Mouse (Mus musculus): ENCODE measurements at regions not wholly inside any gene's neighbourhood (a gene's known extent, or its start where the extent isn't known, plus 50 kb on each side); places are given as distances from the start of the nearest gene placed in this dataset.

DNA sequence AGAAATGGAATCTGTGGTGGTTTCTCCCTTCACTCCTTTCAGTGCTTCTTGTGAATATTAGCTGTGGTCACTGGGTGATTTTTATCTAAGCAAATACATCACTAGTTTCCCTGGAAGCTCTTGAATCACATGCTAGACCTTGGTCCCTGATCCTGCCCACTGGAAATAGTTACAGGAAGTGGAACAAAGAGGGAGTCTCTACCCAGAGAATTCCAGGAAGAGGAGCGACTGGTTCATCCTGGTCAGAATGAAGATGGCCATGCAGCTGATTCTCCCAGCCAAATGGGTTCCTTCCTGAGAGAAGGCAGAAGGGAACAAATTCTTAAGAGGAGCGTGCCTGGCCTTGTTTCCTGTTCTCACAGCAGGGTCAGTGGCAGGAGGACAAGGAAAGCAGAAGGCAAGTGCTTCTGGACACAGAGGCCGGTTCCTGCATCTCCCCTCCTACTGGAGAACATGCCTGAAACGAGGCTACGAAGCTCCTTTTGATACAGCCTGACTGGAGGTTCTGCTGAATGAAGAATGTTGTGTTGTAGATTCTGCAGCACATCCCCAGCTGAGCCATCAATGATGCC is 264.8 kb upstream of the Sdk2 start:
- DNase-seq (ENCODE audit: low spot score in 2 of 2): no peak

DNA sequence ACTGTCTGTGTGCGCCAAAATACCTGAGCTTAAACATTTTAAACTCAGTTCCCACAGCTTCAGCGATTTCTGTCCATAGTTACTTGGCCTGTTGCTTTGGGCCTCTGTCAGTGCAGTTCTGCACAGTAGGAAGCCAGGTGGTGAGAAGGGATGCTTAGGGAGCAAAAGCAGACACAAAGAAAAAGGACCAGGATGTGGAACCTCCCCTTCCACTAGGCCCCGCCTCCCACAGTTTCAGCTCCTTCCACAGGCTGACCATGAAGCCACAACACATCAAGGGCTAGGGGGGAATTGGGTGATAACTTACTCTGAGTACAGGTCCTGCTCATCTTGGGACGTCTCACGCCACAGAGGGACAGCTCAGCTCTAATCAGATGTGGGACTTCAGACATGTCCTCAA is 263.5 kb upstream of the Sdk2 start:
- no peak for DNase-seq (ENCODE audit: low spot score in 2 of 2)

DNA sequence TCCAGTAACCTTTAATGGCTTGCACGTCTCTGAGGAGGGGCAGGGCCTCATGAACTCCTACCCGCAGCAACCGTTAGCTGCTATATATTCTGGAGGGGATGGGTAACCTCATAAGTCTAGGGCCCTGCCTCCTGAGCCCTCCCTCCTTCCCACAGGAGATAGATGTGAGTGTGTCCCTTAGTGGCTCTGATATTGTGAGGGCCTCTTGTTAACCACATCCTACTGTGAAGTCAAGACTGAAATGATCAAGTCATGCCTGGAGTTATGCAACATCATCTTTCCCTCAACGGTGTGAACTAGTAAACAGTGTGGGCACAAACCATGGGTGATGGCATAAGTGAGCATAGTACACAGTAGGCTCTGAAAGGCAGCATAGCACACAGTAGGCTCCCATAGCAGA is 255.8 kb upstream of the Sdk2 start:
- DNase-seq (ENCODE audit: low spot score in 2 of 2): no peak

DNA sequence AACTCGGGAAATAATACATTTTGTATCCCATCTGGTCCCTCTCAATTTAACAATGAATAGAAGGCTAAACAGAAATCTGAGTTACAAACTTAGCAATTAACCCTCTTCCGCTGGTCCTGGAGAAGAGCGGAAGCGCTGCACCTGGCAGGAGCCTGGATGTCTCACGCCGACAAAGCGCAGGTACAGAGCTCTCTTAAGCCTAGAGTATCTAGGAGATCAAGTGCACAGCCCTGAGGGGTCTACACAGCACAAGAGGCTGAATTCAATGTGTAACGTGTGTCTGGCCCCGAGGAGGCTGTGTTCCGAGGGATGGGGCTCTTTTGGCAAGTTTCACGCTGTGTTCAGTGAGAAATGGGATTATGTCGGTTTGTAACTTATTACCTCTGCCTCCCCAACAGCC is 255.1 kb upstream of the Sdk2 start:
- DNase-seq (ENCODE audit: low spot score in 2 of 2): no peak

DNA sequence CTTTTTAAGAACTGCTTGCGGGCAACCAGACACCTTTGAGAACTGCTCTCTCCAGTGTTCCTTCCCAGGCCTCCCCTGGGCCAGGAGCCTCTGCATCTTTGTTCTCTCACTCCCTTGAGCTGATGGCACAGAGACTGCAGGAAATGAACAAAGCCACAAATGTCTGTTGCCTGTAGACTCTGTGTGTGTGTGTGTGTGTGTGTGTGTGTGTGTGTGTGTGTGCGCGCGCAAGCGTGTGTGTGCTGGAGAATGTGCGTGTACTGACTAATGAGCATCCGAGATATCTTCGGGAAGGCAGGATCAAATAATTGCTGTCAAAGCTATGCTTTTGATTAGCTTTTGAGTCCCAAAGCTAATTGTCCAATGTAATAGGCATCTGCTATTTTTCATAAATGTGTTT is 254.7 kb upstream of the Sdk2 start:
- DNase-seq (ENCODE audit: low spot score in 2 of 2): no peak

DNA sequence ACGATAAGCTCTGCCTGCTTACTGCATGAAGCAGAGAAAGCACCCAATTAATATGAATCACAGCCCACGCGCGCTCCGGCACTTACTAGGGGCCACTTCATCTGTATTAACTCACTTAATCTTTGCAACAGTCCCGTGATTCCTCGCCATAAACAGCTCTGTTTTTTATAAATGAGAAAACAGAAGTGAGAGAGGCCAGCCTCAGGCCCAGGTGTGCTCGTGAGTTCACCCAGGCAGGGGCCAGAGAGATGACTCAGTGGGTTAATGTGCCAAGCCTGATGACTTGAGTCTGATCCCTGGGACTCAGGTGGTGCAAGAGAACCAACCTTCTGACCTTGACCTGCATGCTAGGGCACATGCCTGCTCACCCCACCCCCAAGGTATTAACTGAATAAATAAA is 248.4 kb upstream of the Sdk2 start:
- DNase-seq (ENCODE audit: low spot score in 2 of 2): no peak

DNA sequence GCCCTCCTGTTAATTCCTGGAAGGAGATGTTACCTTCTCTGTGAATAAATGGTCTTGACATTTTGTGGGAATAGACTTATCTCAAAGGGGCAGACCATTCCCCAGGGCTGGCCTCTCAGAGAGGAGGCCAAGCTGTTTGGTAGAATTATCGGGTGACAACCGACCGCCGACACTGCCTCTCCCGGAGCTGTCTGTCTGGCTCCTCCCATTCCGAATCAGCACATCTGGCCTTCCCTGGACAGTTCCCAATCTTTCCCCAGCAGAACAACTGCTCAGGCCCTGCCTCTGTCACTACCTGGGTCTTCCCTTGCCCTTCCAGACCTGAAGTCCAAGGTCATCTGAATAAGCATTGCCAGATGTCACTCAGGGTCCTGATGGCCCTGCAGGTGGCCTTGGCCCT is 246.8 kb upstream of the Sdk2 start:
- DNase-seq (ENCODE audit: low spot score in 2 of 2): no peak

DNA sequence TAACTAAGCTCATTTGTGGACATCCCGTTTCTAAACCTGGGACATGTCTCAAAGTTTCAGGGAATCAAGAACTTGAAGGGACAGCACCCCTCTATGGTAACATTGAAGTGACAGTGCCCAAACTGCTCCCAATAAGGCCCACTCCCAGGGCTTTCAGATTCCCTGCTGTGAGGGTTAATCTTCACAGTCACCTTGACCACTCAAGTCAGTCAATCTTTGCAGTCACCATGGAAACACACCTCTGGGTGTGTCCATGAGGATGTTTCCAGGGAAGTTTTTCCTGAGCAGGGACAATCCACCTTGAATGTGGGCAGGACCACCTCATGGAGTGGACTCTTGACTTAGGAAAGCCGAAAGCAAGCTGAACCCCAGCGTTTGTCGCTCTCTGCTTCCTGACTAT is 244.8 kb upstream of the Sdk2 start:
- no peak for DNase-seq (ENCODE audit: low spot score in 2 of 2)

DNA sequence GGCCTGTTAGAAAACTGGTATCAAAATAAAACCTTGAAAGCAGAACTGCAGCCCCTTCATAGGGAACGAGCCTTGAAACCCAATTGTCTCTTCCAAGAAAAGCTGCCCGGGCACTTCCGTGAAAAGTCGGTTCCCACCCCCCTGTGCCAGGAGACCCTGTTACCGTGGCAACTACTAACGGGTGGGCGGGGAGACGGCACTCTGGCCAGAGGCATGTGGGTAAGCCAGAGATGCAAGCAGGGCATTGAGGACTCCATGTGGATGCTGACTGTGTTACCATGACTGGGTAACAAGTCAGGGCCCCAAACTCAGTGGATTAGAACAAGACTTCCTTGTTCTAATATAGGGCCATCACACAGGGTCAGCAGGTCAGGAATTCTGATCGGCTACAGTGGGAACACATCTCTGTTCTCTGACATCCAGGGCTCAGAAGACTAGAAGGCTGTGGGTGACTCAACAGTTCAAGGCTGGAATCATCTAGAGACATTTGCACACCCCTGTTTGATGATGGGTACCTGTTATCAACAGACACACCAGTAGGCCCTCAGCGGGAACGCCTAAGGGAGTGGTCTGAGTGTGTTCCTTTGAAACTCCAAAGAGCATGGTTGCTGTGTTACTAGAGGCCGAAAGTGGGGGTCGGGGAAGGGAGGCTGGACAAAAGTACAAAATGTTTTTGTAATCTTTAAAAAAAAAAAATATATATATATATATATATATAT is 236.9 kb upstream of the Sdk2 start:
- DNase-seq (ENCODE audit: low spot score in 2 of 2): peak; percentile 42 to 53

DNA sequence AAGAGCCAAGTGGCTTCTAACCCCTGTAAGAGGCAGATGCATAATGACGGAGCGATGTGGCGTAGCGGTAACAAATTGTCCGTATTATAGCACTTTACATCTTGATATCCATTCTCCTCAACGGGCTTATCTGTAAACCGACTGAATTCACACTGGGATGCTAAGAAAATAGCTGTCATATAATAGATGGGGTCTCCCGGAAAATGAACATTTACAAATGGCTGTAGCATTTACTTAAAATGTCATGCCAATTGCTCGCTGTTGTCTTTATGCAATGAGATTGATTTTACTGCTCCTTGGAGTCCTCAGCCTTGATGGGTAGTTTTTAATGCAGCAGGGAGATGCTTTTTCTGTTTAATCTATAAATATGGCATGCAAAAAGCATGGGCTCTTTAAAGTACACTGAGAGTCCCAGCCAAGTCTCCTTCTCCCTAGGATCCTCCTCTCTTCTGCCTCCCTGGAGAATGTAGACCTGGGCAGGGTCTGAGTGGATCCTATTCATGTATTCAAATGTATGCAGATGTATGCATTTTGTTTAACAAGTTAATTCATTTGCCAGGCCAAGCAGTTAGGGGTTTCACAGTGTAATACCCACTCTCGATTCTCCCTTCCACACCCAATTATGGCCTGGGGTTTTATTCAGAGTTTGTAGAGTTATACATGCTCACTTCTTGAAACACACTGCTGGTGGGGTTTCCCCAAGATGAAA is 233.9 kb upstream of the Sdk2 start:
- no peak for DNase-seq (ENCODE audit: low spot score in 2 of 2)

DNA sequence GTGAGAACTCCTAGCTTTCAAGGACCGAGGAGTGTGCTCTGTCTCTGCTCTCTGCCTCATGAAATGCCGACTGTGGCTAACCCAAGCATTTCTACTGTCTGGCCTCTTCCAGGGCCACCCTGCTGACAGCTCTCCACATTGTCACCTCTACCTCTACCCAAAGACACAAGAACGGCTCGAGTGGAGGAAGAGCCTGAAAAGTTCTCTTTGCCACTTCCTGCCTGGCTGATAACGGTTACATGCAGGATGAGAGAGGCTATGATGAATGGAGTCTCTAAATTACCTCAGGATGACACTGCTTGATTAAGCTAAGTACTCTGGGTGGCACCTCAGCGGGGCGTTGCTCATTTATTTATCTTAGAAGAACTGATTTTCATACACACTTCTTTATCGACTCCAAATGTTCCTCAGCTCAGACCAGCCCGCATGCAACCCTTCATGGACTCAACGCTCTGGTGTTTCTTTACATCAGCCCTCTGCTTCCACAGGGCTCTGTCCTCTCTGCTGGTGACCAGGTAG is 230.0 kb upstream of the Sdk2 start:
- no peak for DNase-seq (ENCODE audit: low spot score in 2 of 2)

DNA sequence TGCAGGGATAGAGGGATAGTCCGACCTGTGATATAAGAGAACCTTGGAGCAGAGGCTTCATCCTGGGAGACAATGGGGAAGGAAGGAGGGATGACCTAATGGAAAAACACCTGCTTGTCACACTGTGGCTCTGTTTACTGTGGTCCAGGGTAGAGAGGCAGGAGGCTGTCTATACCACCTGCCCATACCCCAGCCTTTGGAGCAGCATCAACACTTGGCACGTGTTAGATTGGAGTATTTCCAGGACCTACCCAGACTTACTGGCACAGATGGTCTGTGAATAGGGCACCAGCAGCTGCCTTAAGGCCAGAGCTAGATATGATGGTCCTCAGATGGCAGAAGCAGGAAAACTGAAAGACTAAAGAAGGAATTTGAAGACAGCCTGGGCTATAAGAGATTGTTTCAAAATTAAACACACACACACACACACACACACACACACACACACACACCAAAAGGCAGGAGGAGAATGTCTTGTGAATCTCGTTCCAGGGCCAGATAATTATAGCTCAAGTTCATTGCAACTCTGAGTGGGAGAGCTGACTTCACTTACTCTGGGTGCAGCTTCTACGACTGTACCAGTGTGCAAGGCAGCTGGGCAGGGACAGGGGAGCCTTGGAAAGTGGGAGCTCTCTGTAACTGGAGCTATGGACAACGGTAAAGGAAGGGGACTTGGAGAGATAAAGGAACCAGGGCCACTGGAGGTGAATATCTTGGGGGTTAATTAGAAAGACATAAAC is 227.8 kb upstream of the Sdk2 start:
- DNase-seq (ENCODE audit: low spot score in 2 of 2): no peak

DNA sequence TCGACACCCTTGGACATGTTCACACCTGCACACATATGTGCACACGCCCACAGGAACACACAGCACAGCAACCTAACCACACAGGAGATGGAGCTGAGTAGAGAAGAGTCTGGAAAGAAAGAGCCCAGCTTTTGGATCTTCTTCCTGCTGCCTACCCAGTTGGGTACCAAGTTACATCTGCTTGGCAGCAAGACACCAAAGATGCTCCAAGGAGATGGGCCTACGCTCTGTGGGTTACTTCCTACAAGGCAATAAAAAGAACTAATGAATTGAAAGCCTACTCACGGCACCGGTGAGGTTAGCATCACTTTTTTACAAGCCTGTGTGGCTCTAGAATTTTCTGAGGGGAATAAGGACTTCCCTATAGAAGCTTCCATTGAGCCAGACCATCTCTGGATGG is 224.4 kb upstream of the Sdk2 start:
- DNase-seq (ENCODE audit: low spot score in 2 of 2): no peak

DNA sequence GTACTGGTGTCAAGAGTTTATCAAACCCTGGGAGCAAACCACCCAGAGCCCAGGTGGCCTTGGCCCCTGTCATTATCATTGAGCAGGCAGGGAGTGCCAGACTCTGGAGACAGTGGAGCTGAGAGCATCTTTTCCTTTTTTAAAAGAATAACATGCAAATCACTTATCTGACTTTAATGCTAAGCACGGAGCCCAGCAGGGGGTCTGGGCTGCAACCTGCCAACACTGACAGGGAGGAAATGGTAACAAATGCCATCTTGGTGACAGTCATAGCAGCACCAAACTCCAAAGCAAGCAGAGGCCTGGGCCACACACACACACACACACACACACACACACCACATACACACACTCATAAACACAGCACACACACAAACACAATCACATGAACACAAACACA is 223.1 kb upstream of the Sdk2 start:
- DNase-seq (ENCODE audit: low spot score in 2 of 2): no peak

DNA sequence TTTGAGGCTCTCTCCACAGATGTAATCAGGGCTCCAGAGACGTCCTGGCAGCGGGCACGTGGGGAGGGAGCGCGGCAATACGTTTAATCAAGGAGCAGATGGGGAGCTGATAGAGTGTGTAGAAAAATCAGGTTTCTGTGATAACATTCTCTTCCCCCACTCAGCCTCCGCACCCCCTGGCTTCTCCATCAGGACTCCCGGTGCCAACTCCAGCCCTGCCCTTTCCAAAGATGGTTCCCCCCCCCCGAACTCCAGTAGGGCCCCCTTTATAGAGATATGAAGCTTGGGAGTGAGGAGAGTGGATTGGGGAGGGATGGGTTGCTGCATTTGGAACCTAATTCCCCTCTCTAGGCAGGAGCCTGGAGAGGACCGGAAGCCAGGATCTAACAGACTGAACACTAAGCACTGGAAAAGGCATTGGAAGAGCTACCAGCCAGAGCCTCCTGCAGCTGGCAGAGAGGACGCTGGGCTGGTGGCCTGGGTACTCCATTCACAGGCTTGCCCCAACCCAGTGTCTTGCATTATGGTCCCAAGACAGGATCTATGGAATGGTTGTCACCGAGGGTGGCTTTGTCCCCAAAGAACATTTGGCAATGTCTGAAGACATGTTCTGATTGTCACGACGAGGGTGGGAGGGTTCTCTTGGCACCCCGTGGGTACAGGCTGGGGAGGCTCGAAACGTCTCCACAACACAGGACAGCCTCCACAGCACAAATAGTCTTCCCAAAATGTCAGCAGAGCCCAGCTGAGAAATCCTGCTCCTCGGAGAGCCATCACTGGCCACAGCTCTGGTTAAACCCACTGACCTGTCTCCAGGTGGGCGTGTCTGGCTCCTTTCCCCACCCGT is 218.2 kb upstream of the Sdk2 start:
- peak in 1 of 2 experiments; percentile 40 for DNase-seq (ENCODE audit: low spot score in 2 of 2)

DNA sequence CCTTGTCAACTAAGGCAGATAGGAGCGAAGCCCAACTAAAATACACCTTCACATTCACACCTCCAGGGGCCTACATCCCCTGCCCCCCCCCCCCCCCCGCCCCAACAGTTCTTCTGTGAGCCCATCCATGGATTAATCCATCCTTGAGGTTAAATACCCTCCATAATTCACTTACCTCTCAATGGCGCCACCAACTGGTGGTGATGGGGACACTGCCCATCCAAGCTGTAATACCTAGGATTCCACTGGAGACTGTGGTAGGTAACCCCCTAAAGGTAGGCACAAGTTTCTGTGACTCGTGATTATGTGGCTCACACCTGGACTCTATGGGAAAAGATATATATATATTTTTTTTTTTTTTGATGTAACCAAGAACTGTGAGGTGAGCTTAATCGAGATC is 216.4 kb upstream of the Sdk2 start:
- peak in 1 of 2 experiments; percentile 22 for DNase-seq (ENCODE audit: low spot score in 2 of 2)

DNA sequence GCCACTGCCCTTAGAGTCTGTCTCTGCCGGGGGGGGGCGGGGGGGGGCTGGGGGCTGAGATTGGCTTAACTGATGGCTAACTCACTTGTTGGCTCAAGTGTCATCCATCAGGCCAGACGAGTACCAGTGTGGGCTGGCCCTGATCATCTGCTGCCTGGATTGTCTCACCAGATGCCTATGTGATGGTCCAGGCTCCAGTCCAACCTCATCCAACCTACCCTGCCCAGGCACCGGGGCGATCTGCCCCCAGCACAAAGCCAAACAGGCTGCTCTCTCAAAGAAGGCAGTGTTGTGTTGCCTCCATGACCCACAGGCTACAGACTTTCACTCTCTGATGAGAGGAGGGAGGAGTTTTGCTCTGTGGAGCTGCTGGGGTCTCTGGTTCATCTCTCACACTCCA is 215.7 kb upstream of the Sdk2 start:
- no peak for DNase-seq (ENCODE audit: low spot score in 2 of 2)

DNA sequence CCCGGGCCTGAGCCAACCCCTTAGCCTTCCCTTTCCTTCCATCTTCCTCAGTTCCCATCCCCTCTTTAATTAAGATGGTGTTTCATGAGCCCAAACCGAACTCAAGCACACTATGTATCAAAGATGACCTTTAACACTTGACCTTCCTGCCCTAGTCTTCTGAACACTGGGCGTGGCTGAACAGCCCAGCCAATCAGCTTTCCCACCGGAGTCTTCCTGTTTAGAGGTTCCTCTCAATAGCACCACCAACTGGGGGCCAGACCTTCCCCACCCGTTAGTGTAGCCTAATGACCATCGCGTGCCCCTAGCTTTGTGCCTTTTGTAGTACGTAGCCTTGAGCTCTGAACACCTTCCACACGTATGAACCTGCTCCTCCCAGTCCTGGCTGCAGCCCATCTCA is 215.0 kb upstream of the Sdk2 start:
- DNase-seq (ENCODE audit: low spot score in 2 of 2): no peak

DNA sequence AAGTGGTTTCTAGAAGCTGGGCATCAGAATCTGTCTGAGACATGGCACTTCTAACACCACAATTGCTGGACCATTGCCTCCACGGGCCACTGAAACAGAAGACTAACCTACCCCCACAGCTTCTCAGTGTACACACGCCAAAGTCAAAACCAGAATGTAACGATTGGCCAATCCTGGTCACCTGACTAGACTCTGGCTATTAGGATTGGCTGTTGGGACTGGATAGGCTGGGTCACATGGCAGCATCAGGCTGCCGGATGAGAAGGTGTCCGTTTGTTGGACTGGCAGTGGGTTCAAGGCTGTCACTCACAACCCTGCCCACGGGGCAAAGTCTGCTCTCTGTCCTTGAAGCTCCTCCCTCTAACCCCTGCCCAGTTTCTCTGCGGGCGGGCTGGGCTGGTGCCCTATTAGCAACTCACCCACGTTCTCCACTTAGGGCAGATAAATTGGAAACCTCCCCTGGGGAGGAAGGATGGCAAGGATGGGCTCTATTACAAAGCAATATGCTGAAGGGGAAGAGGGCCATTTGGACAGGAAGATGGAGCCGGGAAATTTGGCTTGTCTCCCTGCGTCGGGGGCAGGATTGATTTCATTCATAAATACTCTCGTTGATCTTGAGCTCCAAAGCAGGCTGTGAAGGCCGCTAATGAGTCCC is 214.3 kb upstream of the Sdk2 start:
- no peak for DNase-seq (ENCODE audit: low spot score in 2 of 2)

DNA sequence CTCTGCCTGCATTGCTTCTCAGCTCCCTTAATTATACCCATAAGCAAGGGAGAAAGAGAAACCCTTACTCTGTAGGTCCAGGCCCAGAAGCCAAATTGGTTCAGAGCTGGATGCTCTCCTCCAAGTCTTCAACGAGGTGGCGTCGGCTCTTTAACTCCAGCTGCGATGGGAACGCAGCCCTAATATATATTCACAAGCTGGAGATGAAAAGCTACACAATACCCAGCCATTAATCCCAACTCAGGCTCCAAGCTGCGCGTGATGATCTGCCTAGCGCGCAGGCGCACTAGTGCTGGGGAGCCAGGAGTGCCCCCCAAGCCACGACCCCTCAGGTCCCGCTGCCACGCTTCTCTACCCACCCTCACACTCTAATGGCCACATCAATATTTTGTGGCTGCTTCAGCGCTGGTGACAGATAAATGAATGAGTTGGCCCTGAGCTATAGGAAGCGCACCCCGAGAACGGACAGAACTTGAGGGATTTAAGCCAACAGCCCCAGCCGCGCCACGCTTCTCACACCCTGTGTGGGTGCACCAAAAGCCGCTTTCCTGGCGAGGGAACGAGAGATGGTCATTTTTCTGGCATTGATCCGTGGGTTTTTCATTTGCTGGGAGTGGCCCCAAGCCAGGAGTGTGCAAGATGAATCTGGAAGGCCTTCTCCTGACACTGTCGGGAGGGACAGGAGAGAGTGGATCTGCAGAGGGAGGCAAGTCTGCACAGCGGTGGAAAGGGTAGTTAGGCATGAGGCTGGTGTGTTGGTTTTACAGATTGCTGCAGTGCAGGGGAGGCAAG is 210.9 kb upstream of the Sdk2 start:
- no peak for DNase-seq (ENCODE audit: low spot score in 2 of 2)

Measured in frontal cortex, postnatal 10 days (tissue).